Mouse (Mus musculus) bone marrow macrophage, adult 2 months (primary cell): ENCODE results near the gene Clip2. TPM values are rescaled to one million over a fixed set of nuclear protein-coding genes. Genes with fewer than 3 reads are reported as not detected.
"Not testable (repeated sequence)": the region's sequence is repeated elsewhere in the genome, so short reads cannot be mapped to it uniquely, and the experiment has no call there.

ENCODE experiments used
- H3K27ac ChIP-seq: 2 replicates; pipeline ENCODE4 v1.5.1; 2012; ENCODE audit warnings: low read depth, low read length; ENCODE audit not compliant: insufficient read depth
- H3K4me1 ChIP-seq: 2 replicates; pipeline ENCODE4 v1.6.1; 2012; ENCODE audit warnings: low read length; ENCODE audit not compliant: control insufficient read depth, insufficient read depth
- H3K4me3 ChIP-seq: 2 replicates; pipeline ENCODE4 v1.5.1; 2012; ENCODE audit warnings: mild to moderate bottlenecking, low read length, moderate library complexity; ENCODE audit not compliant: insufficient read depth
- CTCF ChIP-seq: IDR thresholded peaks from 2 replicates; pipeline ENCODE4 v1.5.1; 2012; ENCODE audit warnings: low read depth, mild to moderate bottlenecking, low read length, moderate library complexity
- POLR2A ChIP-seq: IDR thresholded peaks from 2 replicates; pipeline ENCODE4 v1.6.1; 2012; ENCODE audit warnings: mild to moderate bottlenecking, low read depth, low read length, borderline replicate concordance
- polyA plus RNA-seq: library from polyadenylated mRNA; stranded (reverse); fragments of >200 nt; gene quantifications from 2 replicates; pipeline ENCODE4 v1.2.4, GENCODE M21; 2012; ENCODE audit not compliant: missing spikeins, insufficient read depth, insufficient read length

Gene Clip2
- polyA plus RNA-seq, 1 experiment: 14.3 TPM

DNA sequence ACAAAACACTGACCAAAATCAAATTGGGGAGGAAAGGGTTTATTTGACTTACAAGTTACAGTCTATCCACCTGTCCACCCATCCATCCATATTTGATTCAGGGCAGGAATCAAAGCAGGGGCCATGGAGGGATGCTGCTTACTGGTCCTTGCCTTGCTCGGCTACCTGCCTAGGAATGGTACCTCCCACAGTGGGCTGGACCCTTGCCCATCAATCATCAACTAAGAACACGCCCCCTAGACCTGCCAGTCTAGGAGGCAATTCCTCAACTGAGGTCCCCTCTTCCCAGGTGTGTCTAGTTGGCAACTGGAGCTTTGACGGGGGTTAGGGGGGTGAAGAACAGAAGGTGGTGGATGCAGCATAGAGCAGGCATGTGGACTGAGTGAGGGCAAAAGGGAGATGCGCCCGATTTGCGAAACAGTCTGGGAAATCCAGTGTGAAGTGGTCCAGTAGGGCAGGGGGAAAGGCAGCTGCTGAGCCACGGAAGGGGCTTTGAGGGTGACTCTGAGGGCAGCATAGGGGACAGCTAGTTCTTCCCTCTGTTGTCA lies 67.0 kb downstream of the Clip2 start:
- H3K4me3 ChIP-seq: no peak overlapping the region
- H3K4me1 ChIP-seq: no peaks in the 10 kb centered on the region
- TF ChIP-seq POLR2A: no peak
- no peak for TF ChIP-seq CTCF
- H3K27ac ChIP-seq: no peak overlapping the region

DNA sequence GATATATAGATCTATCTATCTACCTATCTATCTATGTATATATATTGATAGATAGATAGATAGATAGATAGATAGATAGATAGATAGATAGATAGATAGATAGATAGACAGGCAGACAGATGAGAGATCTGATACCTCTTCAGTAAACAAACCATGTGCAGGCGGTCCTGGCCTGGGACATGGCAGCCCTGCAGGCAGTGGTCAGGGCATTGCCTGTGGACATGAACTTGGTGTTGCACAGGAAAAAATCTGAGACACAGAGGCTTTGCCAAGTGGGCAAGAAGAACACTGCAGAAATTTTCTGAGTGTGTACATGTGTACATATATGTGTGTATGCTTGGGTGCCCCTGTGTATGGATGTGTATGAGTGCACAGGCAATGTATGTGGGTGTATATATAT lies 68.9 kb downstream of the Clip2 start:
- Histone ChIP-seq H3K4me3 (no peak overlapping the region), H3K27ac (no peak overlapping the region), H3K4me1 (no peaks in the 10 kb centered on the region)
- TF ChIP-seq POLR2A: no peak
- no peak for TF ChIP-seq CTCF

DNA sequence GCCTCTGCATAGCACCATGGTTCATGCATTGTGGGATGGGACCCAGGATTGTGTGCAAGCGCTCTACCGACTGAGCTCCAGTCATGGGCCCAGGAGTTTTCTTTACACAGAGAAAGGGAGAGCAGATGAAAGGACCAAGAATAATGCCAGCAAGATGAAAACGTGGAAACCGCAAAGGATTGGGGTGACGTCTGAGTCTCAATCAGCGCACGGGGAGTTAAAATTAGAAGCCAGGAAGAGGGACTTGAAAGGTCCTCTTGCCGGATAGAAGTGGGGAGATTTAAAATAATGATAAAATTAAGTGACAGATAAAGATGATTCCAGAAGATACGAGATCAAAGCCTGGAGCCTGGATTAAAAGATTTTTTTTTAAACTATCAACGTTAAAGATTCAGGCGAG lies 69.9 kb downstream of the Clip2 start:
- no peak overlapping the region for H3K27ac ChIP-seq
- TF ChIP-seq CTCF (no peak), POLR2A (no peak)
- no peaks in the 10 kb centered on the region for H3K4me1 ChIP-seq
- no peak overlapping the region for H3K4me3 ChIP-seq

DNA sequence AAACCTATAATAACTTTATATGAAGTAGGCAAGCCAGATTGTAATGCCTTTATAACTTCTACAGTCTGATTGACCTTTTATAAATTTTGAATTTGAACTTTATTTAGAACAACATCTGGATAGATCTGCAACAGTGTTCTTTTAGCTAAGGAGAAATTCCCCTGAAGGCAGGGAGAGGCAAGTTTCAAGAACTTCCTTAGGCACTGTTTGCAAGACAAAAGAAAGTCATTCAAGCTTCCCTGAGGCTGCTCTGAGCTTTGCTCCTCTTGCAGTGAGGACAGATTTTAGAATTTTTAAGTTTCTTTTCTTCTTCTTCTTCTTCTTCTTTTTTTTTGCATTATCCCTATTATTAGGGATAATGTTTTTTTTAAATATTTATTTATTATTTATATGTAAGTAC lies 73.3 kb downstream of the Clip2 start:
- not testable (repeated sequence) for H3K4me1 ChIP-seq, H3K4me3 ChIP-seq, H3K27ac ChIP-seq

DNA sequence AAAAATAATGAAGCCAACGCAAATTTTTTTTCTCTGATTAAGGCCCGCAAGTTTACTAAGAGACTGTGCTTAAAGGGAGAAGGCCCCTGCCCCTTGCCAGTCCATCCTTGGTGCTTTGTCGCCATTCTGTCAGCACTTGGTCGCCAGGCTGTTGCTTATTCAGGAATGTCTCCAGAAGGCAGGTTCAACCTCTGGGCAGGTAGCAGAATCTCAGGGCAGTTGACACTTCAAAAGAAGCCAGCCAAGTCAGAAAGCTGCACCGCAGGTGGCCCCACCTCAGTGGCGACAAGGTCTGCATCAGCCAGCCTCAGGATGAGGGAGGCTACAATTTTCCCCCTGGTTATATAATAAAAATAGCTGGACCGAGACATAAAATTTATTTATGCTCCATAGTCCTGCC lies 76.5 kb downstream of the Clip2 start:
- not testable (repeated sequence) for H3K27ac ChIP-seq, H3K4me1 ChIP-seq, H3K4me3 ChIP-seq

DNA sequence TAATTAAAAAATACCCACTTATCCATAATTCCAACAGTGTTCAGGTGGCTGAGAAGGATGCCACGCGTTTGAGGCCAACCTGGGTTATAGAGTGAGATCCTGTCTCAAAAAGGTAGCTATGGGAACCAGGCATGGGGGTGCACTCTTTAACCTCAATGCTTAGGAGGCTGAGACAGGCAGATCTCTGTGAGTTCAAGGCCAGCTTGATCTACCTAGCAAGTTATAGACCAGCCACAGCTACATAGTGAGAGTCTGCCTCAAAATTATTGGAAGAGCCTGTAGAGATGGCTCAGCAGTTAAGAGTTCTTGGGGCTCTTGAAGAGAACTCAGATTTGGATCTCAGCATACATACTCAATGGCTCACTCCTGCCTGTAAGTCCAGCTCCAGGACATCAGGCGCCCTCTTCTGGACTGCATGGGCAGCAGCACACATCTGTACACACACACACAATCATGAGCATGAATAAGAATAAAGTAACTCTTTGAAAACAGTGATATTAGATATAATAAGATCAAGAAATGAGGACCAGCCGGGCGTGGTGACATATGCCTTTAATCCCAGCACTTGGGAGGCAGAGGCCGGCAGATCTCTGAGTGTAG lies 77.1 kb downstream of the Clip2 start:
- H3K4me1 ChIP-seq: no peaks in the 10 kb centered on the region
- H3K27ac ChIP-seq: no peak overlapping the region
- no peak overlapping the region for H3K4me3 ChIP-seq
- TF ChIP-seq POLR2A (no peak), CTCF (no peak)

DNA sequence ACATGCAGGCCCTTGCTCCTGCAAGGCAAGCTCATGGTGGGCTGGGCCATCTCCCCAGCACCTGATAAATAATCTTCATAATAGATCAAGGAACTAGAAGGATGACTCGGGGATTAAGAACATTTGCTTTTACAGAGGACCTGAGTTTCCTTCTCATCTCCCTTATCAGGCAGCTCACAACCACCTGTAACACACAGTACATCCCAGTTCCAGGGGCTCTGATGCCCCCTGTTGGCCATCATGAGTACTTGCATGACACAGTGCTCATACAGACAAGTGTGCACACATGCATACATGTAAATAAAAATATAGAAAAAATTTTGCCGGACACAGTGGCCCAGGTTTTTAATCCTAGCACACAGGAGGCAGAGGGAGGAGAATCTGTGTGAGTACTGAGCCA lies 78.3 kb downstream of the Clip2 start:
- Histone ChIP-seq H3K4me1 (no peaks in the 10 kb centered on the region), H3K4me3 (no peak overlapping the region), H3K27ac (no peak overlapping the region)
- TF ChIP-seq POLR2A (no peak), CTCF (peak; percentile 39)

DNA sequence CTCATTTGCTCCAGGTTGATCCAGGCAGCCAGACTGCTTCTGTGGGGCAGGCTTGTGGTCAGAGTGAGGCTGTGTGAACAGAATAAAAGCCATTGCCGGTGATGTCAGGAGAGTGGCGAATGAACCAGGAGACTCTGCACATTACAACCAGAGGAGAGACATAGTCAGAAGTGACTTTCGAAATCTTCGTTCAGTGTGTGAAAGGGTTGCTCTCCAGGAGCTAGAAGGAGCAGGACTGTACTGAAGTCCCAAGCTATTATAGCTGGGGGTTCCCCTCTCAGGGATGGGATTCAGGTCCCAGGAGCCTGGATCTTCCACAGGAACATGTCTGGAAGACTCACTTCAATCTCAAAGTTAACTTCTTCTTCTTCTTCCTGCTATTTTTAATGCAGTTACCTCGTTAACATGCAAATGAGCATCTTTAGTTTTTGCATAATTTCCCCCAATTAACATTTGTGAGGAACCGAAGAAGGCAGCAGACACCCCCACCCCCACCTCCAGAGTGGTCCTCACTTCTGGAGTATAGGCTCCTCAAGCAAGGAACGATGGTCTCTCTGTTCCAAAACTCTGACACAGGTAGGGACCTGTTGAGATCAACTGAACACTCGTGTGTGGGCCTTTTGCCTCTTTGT lies 81.6 kb downstream of the Clip2 start:
- H3K4me3 ChIP-seq: no peak overlapping the region
- peaks cover 7% of the 10 kb centered on the region; the same call in 1 of the 2 replicates for H3K4me1 ChIP-seq
- no peak overlapping the region for H3K27ac ChIP-seq
- TF ChIP-seq CTCF (no peak), POLR2A (no peak)

DNA sequence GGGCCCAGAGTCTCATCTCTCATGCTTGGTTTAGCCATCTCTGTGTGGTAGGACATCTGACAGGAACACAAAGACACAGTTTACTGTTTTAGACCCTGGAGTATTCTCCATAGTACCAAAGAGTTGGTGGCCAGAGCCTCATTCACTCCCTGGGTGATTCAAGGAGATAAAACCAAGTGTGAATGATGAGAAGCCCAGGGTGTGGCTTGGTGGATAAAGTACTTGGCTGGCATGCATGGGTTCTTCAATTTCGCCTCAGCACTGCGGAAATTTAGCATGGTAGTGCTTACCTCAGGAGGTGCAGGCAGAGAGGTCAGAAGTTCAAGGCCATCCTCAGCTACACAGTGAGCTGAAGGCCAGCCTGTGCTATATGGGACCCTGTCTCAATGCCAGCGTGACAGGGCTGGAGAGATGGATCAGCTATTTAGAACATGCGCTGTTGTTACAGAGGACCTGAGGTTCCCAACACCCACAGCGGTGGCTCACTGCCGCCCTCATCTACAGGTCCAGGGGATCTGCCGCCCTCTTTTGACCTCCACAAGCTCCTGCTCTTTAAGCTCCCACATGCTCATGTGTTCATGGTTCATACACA lies 82.6 kb downstream of the Clip2 start:
- peaks cover 7% of the 10 kb centered on the region; the same call in 1 of the 2 replicates for H3K4me1 ChIP-seq
- H3K4me3 ChIP-seq: no peak overlapping the region
- H3K27ac ChIP-seq: no peak overlapping the region
- TF ChIP-seq CTCF (no peak), POLR2A (no peak)

DNA sequence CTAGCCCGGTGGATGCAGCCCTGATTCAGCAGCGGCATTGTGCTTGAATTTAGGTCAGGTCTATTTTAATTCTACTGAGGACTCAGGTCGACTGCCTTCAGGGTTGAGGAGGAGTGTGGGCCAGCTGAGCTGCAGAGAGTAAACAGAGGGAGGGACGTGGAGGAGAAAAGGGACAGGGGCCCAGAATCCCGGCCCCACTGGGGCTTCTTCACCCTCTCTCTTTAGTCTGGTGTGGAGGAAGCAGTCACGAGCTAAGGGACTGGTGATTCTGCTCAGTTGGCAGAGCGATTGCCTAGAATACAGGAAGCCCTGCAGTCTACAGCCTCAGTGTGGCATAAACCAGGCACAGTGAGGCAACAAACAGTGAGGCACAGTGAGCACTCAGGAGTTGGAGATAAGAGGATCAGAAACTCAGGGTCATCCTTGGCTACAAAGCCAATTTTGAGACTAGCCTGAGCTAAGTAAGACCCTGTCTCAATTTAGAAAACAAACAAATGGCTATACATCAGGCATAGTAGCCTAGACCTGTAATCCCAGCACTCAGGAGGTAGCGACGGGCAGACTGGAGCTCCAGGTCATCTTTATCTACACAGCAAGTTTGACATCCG lies 84.0 kb downstream of the Clip2 start:
- Histone ChIP-seq H3K27ac (no peak overlapping the region), H3K4me3 (no peak overlapping the region), H3K4me1 (peaks cover 7% of the 10 kb centered on the region; the same call in 1 of the 2 replicates)
- TF ChIP-seq POLR2A (no peak), CTCF (no peak)
